Mouse (Mus musculus): ENCODE measurements around the gene Ctnnbl1. TPM values are rescaled to one million over a fixed set of nuclear protein-coding genes. Genes with fewer than 3 reads are reported as not detected.

The Ctnnbl1 gene
- polyA plus RNA-seq, 1 experiment from 2014 or later = 78.2 TPM

DNA sequence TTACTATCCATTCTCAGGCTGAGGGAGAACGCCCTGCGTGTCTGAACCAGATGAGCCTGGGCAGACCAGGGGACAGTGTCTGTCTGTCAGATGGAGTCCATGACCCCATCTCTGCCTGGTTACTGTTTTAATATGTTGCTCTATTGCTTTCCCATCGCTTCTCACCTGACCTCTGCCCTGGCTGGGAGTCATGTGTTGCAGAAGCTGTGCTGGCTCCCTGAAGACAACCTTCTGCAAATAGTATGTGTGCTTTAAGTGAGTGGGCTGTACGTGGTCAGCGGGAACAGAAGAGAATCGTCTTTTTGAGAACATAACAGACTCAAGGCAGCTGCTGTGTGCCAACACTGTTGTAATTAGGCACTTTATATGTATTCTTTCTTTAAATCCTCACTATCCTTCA, 47.0 kb downstream of the Ctnnbl1 start:
- no peak overlapping the region for H3K4me2 ChIP-seq (ENCODE audit: low read length)
- no peaks in the 10 kb centered on the region for H3K27me3 ChIP-seq (replicated peaks; ENCODE audit: control insufficient read depth, insufficient read depth, low read length)
- no peak overlapping the region for H3K27ac ChIP-seq (ENCODE audit: low read length)
- H3K9ac ChIP-seq (replicated peaks; ENCODE audit: low read depth, low read length) = no peak overlapping the region
- ATAC-seq = no peak
- 0 out of 2 replicates have a peak, but pooled peaks cover 2% of the 10 kb centered on the region for H3K4me1 ChIP-seq (replicated peaks; ENCODE audit: control insufficient read depth, insufficient read depth, low read length)
- H3K9me3 ChIP-seq (ENCODE audit: control insufficient read depth, low read length) = no peaks in the 10 kb centered on the region
- H3K36me3 ChIP-seq (ENCODE audit: control insufficient read depth, insufficient read depth) = no peaks in the 10 kb centered on the region; the same call in 1 of the 2 replicates
- no peak overlapping the region for H3K4me3 ChIP-seq (replicated peaks; ENCODE audit: low read length)
- 91% methylated on average over 6 of the region's 6 CpGs for WGBS

DNA sequence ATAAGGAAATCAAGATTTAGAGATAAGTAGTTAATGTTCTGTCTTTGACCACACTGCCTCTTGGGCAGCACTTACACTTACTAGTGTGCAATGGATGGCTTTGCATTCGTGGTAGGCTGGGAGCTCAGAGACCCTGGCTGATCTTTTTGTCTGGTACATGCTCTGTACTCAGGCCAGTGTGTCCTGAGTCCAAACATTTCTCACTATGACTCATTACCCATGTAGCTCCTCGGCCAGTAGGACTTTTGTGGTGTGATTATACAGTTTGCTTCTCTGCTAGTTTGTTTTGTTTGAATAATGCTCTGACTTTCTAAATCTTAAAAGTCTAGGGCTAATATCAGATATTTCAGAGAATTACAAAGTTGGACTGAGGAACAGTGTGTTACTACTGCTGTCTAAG, 47.4 kb downstream of the Ctnnbl1 start:
- no peak overlapping the region for H3K4me2 ChIP-seq (ENCODE audit: low read length)
- no peaks in the 10 kb centered on the region for H3K9me3 ChIP-seq (ENCODE audit: control insufficient read depth, low read length)
- no peak overlapping the region for H3K4me3 ChIP-seq (replicated peaks; ENCODE audit: low read length)
- ATAC-seq = no peak
- H3K4me1 ChIP-seq (replicated peaks; ENCODE audit: control insufficient read depth, insufficient read depth, low read length) = 0 out of 2 replicates have a peak, but pooled peaks cover 2% of the 10 kb centered on the region
- H3K27ac ChIP-seq (ENCODE audit: low read length) = no peak overlapping the region
- H3K9ac ChIP-seq (replicated peaks; ENCODE audit: low read depth, low read length) = no peak overlapping the region
- no peaks in the 10 kb centered on the region; the same call in 1 of the 2 replicates for H3K36me3 ChIP-seq (ENCODE audit: control insufficient read depth, insufficient read depth)
- H3K27me3 ChIP-seq (replicated peaks; ENCODE audit: control insufficient read depth, insufficient read depth, low read length) = no peaks in the 10 kb centered on the region
- WGBS = 81% methylated on average over 2 of the region's 2 CpGs

GRCm38 (mm10) chr2:157789226-157789625, 52.0 kb downstream of the Ctnnbl1 start:
- ATAC-seq = no peak
- no peaks in the 10 kb centered on the region for H3K9me3 ChIP-seq (ENCODE audit: control insufficient read depth, low read length)
- WGBS = 85% methylated on average over 7 of the region's 7 CpGs
- H3K36me3 ChIP-seq (ENCODE audit: control insufficient read depth, insufficient read depth) = no peaks in the 10 kb centered on the region; the same call in 1 of the 2 replicates
- no peak overlapping the region for H3K9ac ChIP-seq (replicated peaks; ENCODE audit: low read depth, low read length)
- no peak overlapping the region for H3K4me2 ChIP-seq (ENCODE audit: low read length)
- no peak overlapping the region for H3K4me3 ChIP-seq (replicated peaks; ENCODE audit: low read length)
- peaks cover 6% of the 10 kb centered on the region for H3K4me1 ChIP-seq (replicated peaks; ENCODE audit: control insufficient read depth, insufficient read depth, low read length)
- H3K27ac ChIP-seq (ENCODE audit: low read length) = no peak overlapping the region
- H3K27me3 ChIP-seq (replicated peaks; ENCODE audit: control insufficient read depth, insufficient read depth, low read length) = no peaks in the 10 kb centered on the region

DNA sequence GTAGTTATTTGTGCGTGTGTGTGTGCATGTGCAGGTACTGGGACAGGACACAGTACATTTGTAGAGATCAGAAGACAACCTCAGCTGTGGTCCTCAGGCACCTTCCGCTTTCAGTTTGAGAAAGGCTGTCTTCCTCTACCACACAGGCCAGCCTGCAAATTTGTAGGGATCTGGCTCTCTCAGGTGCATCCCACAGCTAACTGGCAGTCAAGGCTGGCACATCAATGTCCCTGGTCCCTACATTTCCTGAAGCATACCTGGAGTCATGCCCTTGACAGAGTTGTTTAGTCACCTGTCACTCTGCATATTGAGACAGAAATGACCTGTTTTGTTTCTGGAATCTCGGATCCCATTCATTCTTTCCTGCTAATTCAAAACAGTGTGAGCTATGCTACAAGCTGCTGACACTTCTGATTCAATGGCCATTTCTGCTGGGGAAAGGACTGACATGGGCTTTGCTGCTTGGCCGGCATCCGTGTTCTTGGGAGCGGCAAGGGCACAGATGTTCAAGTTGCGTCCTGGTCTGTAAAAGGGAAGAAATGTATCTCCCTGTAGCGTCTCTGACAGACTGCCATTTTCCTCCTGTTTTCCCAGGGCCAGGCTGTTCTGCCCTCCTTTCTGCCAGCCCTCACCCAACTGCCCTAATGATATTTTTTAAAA, 53.8 kb downstream of the Ctnnbl1 start:
- Histone ChIP-seq H3K27ac (ENCODE audit: low read length) (no peak overlapping the region), H3K9ac (replicated peaks; ENCODE audit: low read depth, low read length) (no peak overlapping the region), H3K27me3 (replicated peaks; ENCODE audit: control insufficient read depth, insufficient read depth, low read length) (no peaks in the 10 kb centered on the region), H3K36me3 (ENCODE audit: control insufficient read depth, insufficient read depth) (no peaks in the 10 kb centered on the region; the same call in 1 of the 2 replicates), H3K4me2 (ENCODE audit: low read length) (no peak overlapping the region), H3K4me1 (replicated peaks; ENCODE audit: control insufficient read depth, insufficient read depth, low read length) (peaks cover 6% of the 10 kb centered on the region), H3K4me3 (replicated peaks; ENCODE audit: low read length) (no peak overlapping the region), H3K9me3 (ENCODE audit: control insufficient read depth, low read length) (no peaks in the 10 kb centered on the region)
- no peak for ATAC-seq
- 62% methylated on average over 8 of the region's 8 CpGs for WGBS

DNA sequence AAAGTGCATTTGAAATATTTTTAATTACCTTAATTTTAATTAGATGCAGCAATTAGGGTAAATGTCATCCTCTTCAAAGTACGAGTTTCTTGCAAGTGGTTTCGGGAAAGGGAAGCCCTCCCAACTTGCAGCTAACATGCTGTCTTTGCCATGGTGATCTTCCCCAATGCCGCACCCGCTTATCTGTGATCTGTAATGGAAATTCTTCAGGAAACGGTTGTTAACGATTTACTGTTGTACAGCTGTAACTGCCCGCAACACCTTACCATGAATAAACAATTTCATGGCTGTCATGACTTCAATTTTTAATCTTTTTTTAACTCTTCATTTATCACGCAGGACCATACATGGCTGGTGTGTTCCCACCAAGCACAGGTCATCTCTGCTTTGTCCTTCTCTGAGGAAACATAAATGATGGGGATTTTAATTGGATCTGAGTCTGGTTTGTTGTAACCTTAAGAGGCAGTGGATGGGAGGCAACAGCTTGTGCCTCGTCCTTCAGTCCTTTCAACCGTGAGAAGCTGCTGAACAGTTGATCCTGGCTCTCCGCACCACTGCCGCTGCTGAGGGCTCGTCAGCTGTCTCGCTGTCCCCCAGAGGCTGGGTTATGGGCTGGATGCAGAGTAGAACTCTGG, 54.4 kb downstream of the Ctnnbl1 start:
- no peaks in the 10 kb centered on the region; the same call in 1 of the 2 replicates for H3K36me3 ChIP-seq (ENCODE audit: control insufficient read depth, insufficient read depth)
- no peak overlapping the region for H3K9ac ChIP-seq (replicated peaks; ENCODE audit: low read depth, low read length)
- no peak overlapping the region for H3K4me3 ChIP-seq (replicated peaks; ENCODE audit: low read length)
- peaks cover 6% of the 10 kb centered on the region for H3K4me1 ChIP-seq (replicated peaks; ENCODE audit: control insufficient read depth, insufficient read depth, low read length)
- no peak for ATAC-seq
- WGBS = 43% methylated on average over 14 of the region's 14 CpGs
- H3K4me2 ChIP-seq (ENCODE audit: low read length) = no peak overlapping the region
- H3K27ac ChIP-seq (ENCODE audit: low read length) = no peak overlapping the region
- no peaks in the 10 kb centered on the region for H3K9me3 ChIP-seq (ENCODE audit: control insufficient read depth, low read length)
- H3K27me3 ChIP-seq (replicated peaks; ENCODE audit: control insufficient read depth, insufficient read depth, low read length) = no peaks in the 10 kb centered on the region

DNA sequence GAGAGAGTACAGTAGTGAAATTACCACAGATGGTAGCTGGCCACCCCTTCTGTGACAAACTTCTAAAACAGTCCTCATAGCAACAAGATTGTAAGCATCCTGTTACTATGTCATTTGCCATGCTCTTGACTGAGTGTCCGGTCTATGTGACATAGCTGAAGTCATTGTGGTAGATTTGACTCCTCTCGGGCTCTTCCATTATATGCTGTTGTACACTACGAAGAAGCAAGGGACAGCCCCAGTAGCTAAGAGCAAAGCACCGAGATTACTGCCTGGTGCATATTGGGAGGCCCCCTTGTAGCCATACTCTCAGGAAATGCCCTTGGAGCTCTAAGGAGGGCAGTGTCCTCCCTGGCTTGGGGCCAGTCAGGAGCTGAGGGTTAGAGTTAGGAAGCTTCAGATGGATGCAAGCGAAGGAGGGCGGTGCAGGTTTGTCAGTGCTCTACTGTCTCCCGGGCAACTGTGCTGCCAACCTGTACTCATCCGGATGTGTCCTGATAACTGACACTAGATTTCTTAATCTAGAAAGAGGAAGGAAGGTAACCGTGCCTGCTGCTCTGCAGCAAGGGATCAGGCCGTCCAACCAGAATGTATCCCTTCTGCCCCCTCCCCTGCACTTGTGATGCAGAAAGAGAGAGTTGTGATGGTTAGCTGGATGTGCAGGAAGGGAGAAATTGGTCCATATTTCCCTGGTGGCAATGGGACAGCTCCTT, 55.8 kb downstream of the Ctnnbl1 start:
- no peak for ATAC-seq
- 85% methylated on average over 10 of the region's 10 CpGs for WGBS
- Histone ChIP-seq H3K9ac (replicated peaks; ENCODE audit: low read depth, low read length) (no peak overlapping the region), H3K4me1 (replicated peaks; ENCODE audit: control insufficient read depth, insufficient read depth, low read length) (peaks cover 6% of the 10 kb centered on the region), H3K9me3 (ENCODE audit: control insufficient read depth, low read length) (no peaks in the 10 kb centered on the region), H3K4me2 (ENCODE audit: low read length) (no peak overlapping the region), H3K36me3 (ENCODE audit: control insufficient read depth, insufficient read depth) (no peaks in the 10 kb centered on the region; the same call in 1 of the 2 replicates), H3K27ac (ENCODE audit: low read length) (no peak overlapping the region), H3K4me3 (replicated peaks; ENCODE audit: low read length) (no peak overlapping the region), H3K27me3 (replicated peaks; ENCODE audit: control insufficient read depth, insufficient read depth, low read length) (no peaks in the 10 kb centered on the region)

GRCm38 (mm10) chr2:157793851-157794332, 56.7 kb downstream of the Ctnnbl1 start:
- H3K4me2 ChIP-seq (ENCODE audit: low read length) = no peak overlapping the region
- no peaks in the 10 kb centered on the region for H3K27me3 ChIP-seq (replicated peaks; ENCODE audit: control insufficient read depth, insufficient read depth, low read length)
- H3K36me3 ChIP-seq (ENCODE audit: control insufficient read depth, insufficient read depth) = no peaks in the 10 kb centered on the region; the same call in 1 of the 2 replicates
- WGBS = 60% methylated on average over 8 of the region's 8 CpGs
- ATAC-seq = no peak
- peaks cover 6% of the 10 kb centered on the region for H3K4me1 ChIP-seq (replicated peaks; ENCODE audit: control insufficient read depth, insufficient read depth, low read length)
- H3K9ac ChIP-seq (replicated peaks; ENCODE audit: low read depth, low read length) = no peak overlapping the region
- no peak overlapping the region for H3K27ac ChIP-seq (ENCODE audit: low read length)
- H3K4me3 ChIP-seq (replicated peaks; ENCODE audit: low read length) = no peak overlapping the region
- H3K9me3 ChIP-seq (ENCODE audit: control insufficient read depth, low read length) = no peaks in the 10 kb centered on the region

GRCm38 (mm10) chr2:157795627-157796423, 58.6 kb downstream of the Ctnnbl1 start:
- Histone ChIP-seq H3K4me1 (replicated peaks; ENCODE audit: control insufficient read depth, insufficient read depth, low read length) (peaks cover 8% of the 10 kb centered on the region), H3K9ac (replicated peaks; ENCODE audit: low read depth, low read length) (no peak overlapping the region), H3K36me3 (ENCODE audit: control insufficient read depth, insufficient read depth) (no peaks in the 10 kb centered on the region), H3K4me3 (replicated peaks; ENCODE audit: low read length) (no peak overlapping the region), H3K4me2 (ENCODE audit: low read length) (no peak overlapping the region), H3K9me3 (ENCODE audit: control insufficient read depth, low read length) (no peaks in the 10 kb centered on the region), H3K27ac (ENCODE audit: low read length) (no peak overlapping the region), H3K27me3 (replicated peaks; ENCODE audit: control insufficient read depth, insufficient read depth, low read length) (no peaks in the 10 kb centered on the region)
- ATAC-seq = no peak
- 100% methylated on average over 1 of the region's 1 CpGs for WGBS
